Mouse (Mus musculus) intestine, embryonic 16.5 days (tissue): ENCODE measurements around the gene Spag6. TPM values are rescaled to one million over a fixed set of nuclear protein-coding genes. Genes with fewer than 3 reads are reported as not detected.

Experiments used
- ATAC-seq: fragments of 200-750 bp; cut with Nextera tagmentation; 2 replicates; pipeline ENCODE4 v1.8.0; 2017; ENCODE audit warnings: moderate TSS enrichment, moderate library complexity
- H3K27ac ChIP-seq: fragments of 300-500 bp; sonication (generic); 2 replicates; pipeline ENCODE4 v1.5.1; 2014; ENCODE audit warnings: mild to moderate bottlenecking, low read length
- H3K27me3 ChIP-seq: fragments of 300-500 bp; sonication (generic); replicated peaks from 2 replicates; pipeline ENCODE4 v1.6.1; 2014; ENCODE audit warnings: low read length, control low read depth, mixed read lengths; ENCODE audit not compliant: control insufficient read depth, insufficient read depth
- H3K36me3 ChIP-seq: fragments of 300-500 bp; sonication (generic); 2 replicates; pipeline ENCODE4 v1.6.1; 2014; ENCODE audit warnings: low read length, control low read depth; ENCODE audit not compliant: control insufficient read depth, insufficient read depth
- H3K4me1 ChIP-seq: fragments of 300-500 bp; sonication (generic); 2 replicates; pipeline ENCODE4 v1.6.1; 2014; ENCODE audit warnings: low read length, control low read depth, mixed read lengths; ENCODE audit not compliant: control insufficient read depth, insufficient read depth
- H3K4me2 ChIP-seq: fragments of 300-500 bp; sonication (generic); 2 replicates; pipeline ENCODE4 v1.6.1; 2014; ENCODE audit warnings: low read depth, low read length, control low read depth
- H3K4me3 ChIP-seq: fragments of 300-500 bp; sonication (generic); 2 replicates; pipeline ENCODE4 v1.5.1; 2014; ENCODE audit warnings: mild to moderate bottlenecking, low read length
- H3K9ac ChIP-seq: fragments of 300-500 bp; sonication (generic); 2 replicates; pipeline ENCODE4 v1.6.1; 2014; ENCODE audit warnings: low read depth, low read length
- H3K9me3 ChIP-seq: fragments of 300-500 bp; sonication (generic); 2 replicates; pipeline ENCODE4 v1.6.1; 2016; ENCODE audit warnings: low read length, control low read depth; ENCODE audit not compliant: control insufficient read depth
- WGBS: fragments of 180-500 bp; shearing (Covaris S2); extraction: QIAGEN DNeasy Blood & Tissue Kit; methylation state at CpG from one replicate; pipeline ENCODE4 v1.1.7; 2014; 5-methylcytosine and 5-hydroxymethylcytosine counted together
- polyA plus RNA-seq: library from polyadenylated mRNA; unstranded; fragments of >200 nt; fragmentation: Nextera tagmentation; extraction: Ambion mirVana; gene quantifications from 2 replicates; pipeline ENCODE4 v1.2.1, GENCODE M21; 2015

The Spag6 gene
- polyA plus RNA-seq, 1 experiment from 2014 or later = 0.07 TPM

GRCm38 (mm10) chr2:18756144-18756543 is 62.3 kb downstream of the Spag6 start:
- Histone ChIP-seq H3K27ac (no peak overlapping the region), H3K4me2 (no peak overlapping the region), H3K4me3 (no peak overlapping the region), H3K9ac (no peak overlapping the region), H3K4me1 (no peaks in the 10 kb centered on the region), H3K36me3 (no peaks in the 10 kb centered on the region), H3K27me3 (no peaks in the 10 kb centered on the region), H3K9me3 (no peaks in the 10 kb centered on the region)
- WGBS = 56% methylated on average over 2 of the region's 2 CpGs
- ATAC-seq = no peak

- Histone ChIP-seq H3K4me2 (no peak overlapping the region), H3K9me3 (no peaks in the 10 kb centered on the region), H3K36me3 (no peaks in the 10 kb centered on the region), H3K4me1 (no peaks in the 10 kb centered on the region), H3K9ac (no peak overlapping the region), H3K4me3 (no peak overlapping the region), H3K27ac (no peak overlapping the region), H3K27me3 (no peaks in the 10 kb centered on the region)
- 79% methylated on average over 2 of the region's 2 CpGs for WGBS
- ATAC-seq = no peak
These were observed 71.0 kb downstream of the Spag6 start for GRCm38 (mm10) chr2:18764846-18765245.

- H3K36me3 ChIP-seq = no peaks in the 10 kb centered on the region
- H3K9me3 ChIP-seq = no peaks in the 10 kb centered on the region
- WGBS = 38% methylated on average over 12 of the region's 12 CpGs
- no peaks in the 10 kb centered on the region for H3K27me3 ChIP-seq
- H3K4me2 ChIP-seq = peak overlapping the region; percentile 83
- H3K4me3 ChIP-seq = peak overlapping the region; percentile 75
- H3K4me1 ChIP-seq = no peaks in the 10 kb centered on the region
- H3K27ac ChIP-seq = peak overlapping the region; percentile 99
- peak; percentile 60 for ATAC-seq
- peak overlapping the region; percentile 95 for H3K9ac ChIP-seq
These were observed 71.8 kb downstream of the Spag6 start for GRCm38 (mm10) chr2:18765481-18766249.

- H3K4me1 ChIP-seq = no peaks in the 10 kb centered on the region
- peak overlapping the region; percentile 95 for H3K9ac ChIP-seq
- 20% methylated on average over 4 of the region's 4 CpGs for WGBS
These were observed 72.6 kb downstream of the Spag6 start for GRCm38 (mm10) chr2:18766441-18766820.

DNA sequence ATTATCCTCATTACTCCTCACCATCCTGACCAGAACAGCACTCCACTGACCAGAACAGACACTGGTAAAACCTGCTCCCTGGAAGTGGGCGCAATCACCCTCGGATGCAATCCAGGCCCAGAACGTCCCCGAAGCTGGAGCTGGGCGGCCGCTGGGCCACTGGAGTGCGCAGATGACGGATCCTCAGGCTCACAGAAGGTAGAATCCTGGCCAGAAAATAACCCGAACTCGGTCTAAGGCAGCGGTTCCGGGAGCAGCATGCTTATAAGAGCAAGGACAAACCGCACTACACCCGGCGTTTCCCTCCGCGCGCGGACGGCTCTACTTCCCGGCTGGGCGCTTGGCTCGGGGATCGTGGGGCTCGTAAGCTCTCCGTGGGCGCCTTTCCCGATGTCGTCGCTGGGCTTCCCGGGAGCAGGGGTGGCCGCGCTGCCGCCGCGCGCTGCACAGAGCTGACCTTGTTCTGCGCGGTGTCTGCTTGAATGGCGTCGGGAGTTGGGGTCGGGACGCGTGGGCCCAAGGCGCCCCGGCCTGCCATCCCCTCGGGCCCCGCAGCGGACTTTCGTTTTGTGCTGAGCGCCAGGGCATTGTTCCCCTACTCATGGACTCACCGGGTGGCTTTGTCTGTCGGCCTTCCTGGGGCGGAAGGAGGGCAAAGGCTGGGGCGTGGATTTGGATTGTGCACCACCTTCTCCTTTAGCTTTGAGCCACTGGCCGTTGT is 73.1 kb downstream of the Spag6 start:
- ATAC-seq = peak; percentile 88
- Histone ChIP-seq H3K27ac (peak overlapping the region; percentile 99), H3K4me1 (no peaks in the 10 kb centered on the region), H3K4me2 (peak overlapping the region; percentile 83), H3K9me3 (no peaks in the 10 kb centered on the region), H3K9ac (peak overlapping the region; percentile 95), H3K4me3 (peak overlapping the region; percentile 75), H3K27me3 (no peaks in the 10 kb centered on the region), H3K36me3 (no peaks in the 10 kb centered on the region)
- under 1% methylated on average over 56 of the region's 56 CpGs for whole genome bisulfite sequencing

More at GRCm38 (mm10) chr2:18766441-18766820, 72.6 kb downstream of the Spag6 start:
- Histone ChIP-seq H3K4me2 (peak overlapping the region; percentile 83), H3K4me3 (peak overlapping the region; percentile 75), H3K27me3 (no peaks in the 10 kb centered on the region), H3K27ac (peak overlapping the region; percentile 99), H3K36me3 (no peaks in the 10 kb centered on the region), H3K9me3 (no peaks in the 10 kb centered on the region)
- peak; percentile 69 for ATAC-seq

DNA sequence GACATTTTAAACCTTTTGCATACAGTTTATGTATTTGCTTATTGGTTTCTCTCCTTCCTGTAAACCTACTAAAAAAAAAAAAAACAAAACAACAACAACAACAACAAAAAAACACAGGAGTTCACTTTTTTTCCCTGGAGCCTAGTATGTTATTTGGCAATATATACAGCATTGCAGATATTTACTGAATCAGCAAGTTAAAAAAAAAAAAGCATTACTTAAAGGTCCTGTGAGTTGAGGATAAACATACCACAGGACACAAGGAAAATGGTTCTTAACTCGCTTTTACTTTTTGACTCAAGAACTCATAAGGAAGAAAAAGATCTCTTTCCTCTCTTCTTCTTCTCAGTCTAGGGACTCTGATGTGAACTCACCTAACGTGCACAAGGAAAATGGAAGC is 74.6 kb downstream of the Spag6 start:
- ATAC-seq = no peak
- Histone ChIP-seq H3K27me3 (no peaks in the 10 kb centered on the region), H3K4me3 (no peak overlapping the region), H3K9ac (no peak overlapping the region), H3K27ac (no peak overlapping the region), H3K4me1 (no peaks in the 10 kb centered on the region), H3K4me2 (no peak overlapping the region), H3K36me3 (no peaks in the 10 kb centered on the region), H3K9me3 (no peaks in the 10 kb centered on the region)
- WGBS = 90% methylated on average over 2 of the region's 2 CpGs

DNA sequence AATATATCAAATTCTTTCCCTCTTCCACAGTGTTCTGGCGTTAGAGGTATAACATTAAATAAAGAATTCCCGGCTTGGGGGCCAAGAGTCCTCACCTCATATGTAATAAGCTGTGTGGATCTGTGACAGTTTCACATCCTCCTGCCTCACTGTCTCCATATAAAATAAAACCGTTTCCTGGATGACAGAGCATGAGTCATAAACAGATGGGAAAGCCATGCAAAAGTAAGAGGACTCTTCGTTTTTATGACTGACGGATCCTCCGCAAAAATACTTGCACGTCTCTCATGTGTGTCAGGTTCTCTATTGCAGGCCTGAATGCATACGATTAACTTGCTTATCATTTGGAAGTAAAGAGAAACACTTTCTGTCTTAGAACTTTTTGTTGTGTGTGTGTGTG is 78.6 kb downstream of the Spag6 start:
- Histone ChIP-seq H3K27me3 (no peaks in the 10 kb centered on the region), H3K9me3 (no peaks in the 10 kb centered on the region), H3K4me3 (no peak overlapping the region), H3K4me1 (no peaks in the 10 kb centered on the region; the same call in 1 of the 2 replicates), H3K9ac (no peak overlapping the region), H3K4me2 (no peak overlapping the region), H3K27ac (no peak overlapping the region), H3K36me3 (no peaks in the 10 kb centered on the region)
- WGBS = 68% methylated on average over 8 of the region's 8 CpGs
- ATAC-seq = no peak

DNA sequence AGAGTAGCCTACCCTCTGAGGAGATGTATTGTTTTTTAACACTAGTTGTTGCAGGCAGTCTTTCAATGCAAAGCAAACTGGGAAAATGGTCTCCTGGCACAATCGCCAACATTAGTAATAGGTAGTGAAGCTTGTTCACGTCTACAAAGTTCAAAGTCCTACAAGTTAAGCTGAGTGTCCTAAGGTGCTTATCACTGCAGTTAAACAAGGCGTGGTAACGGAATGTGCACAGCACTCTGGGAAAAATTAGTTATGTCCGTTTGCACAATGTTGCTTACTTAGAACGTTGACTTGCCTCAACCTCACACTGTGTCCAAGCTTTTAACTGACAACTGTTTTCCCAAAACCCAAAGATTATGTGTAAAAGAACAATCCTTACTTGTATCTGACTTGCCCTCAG is 80.5 kb downstream of the Spag6 start:
- peak; percentile 89 for ATAC-seq
- 56% methylated on average over 6 of the region's 6 CpGs for WGBS
- Histone ChIP-seq H3K36me3 (no peaks in the 10 kb centered on the region), H3K9ac (no peak overlapping the region), H3K4me1 (peaks cover 4% of the 10 kb centered on the region; the same call in 1 of the 2 replicates), H3K27me3 (no peaks in the 10 kb centered on the region), H3K27ac (0 out of 2 replicates have a peak overlapping the region, but pooled peaks have one; percentile 36), H3K4me2 (no peak overlapping the region), H3K9me3 (no peaks in the 10 kb centered on the region), H3K4me3 (no peak overlapping the region)

DNA sequence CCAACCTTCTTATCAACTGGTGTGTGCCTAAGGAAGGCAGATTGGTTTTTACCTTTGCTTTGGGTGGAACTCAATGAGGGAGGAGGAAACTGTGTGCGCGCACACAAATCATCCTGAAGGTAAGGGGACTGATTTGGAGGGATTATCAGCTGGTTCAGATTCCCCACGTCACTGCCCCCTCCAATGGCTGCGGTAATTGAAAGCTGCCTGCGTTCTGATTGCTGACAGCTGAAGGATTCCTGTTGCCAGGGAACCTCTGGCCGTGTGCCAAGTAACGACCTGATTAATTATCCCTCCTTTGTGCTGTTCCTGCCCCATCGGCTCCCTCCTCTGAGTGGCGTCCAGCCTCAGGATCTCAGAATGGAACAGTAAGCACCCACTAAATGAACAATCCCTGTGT is 84.4 kb downstream of the Spag6 start:
- ATAC-seq = peak; percentile 66
- no peaks in the 10 kb centered on the region for H3K36me3 ChIP-seq

More for the DNA sequence above, 84.4 kb downstream of the Spag6 start:
- Histone ChIP-seq H3K27ac (no peak overlapping the region), H3K9me3 (no peaks in the 10 kb centered on the region), H3K4me3 (no peak overlapping the region), H3K27me3 (no peaks in the 10 kb centered on the region), H3K9ac (no peak overlapping the region), H3K4me1 (peaks cover 4% of the 10 kb centered on the region; the same call in 1 of the 2 replicates), H3K4me2 (peak overlapping the region; percentile 32)
- 16% methylated on average over 9 of the region's 9 CpGs for WGBS
